Mouse (Mus musculus) right cerebral cortex, adult 2 months (tissue): ENCODE measurements around the gene Uhrf1bp1.
A peak's percentile ranks its signal among the peaks of the same experiment; 100 is the strongest.

Source experiments
- DNase-seq, 2 experiments: peaks; one replicate each; pipeline ENCODE4 v3.0.0; 2021 to 2022; ENCODE audit warnings: low spot score in 2 of 2

Uhrf1bp1 gene

DNA sequence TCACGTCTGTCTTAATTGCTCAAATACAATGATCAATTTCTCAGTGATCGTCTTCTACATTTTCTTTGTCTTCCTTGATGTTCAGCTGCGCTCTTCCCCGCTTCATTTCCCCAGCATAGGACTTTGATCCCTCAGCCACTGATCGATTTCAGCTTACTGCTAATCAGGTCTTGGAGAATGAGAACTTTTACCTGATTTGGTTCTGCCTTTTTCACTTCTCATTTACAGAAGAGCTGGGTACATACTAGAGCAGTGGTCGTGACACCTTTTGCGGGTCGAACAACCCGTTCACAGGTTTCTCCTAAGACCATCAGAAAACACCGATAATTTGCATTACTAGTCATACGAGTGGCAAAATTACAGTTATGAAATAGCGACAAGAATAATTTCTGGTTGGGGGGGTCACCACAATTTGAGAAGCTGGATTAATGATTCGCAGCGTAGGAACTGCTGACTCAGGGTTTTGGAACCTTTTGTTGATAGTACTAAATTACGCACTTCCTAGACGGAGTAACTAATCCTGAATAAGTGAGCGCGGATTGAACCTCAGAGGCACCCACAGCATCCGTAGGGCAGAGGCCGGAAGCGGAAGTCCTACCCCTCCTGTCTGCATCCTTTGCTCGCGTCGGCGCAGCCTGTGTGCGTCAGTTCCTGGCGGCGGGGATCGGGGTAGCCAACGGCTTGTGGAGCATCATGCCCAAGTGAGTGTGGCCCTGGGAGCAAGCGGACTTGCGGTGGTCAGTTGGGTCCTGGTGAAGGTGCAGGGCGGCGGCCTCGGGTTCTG, 16.6 kb upstream of the Uhrf1bp1 start:
- DNase-seq: peak; percentile 98

DNA sequence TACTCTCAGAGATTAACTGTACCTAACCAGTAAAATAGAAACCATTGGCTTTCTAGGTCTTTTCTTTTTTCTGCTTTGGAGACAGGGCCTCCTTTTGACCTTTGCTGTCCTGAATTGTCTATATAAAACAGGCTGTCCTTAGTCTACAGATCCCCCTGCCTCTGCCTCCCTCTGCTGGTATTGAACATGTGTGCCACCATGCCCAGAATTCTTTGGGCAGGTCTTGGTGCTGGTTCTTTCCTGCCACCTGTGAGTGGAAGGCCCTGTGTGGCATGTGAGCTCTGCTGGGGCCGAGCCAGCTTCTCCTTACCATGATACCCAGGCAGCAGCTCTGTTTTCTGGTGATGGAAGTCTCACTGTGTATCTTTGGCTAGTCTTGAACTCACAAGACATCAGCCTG, 7.9 kb upstream of the Uhrf1bp1 start:
- no peak for DNase-seq

DNA sequence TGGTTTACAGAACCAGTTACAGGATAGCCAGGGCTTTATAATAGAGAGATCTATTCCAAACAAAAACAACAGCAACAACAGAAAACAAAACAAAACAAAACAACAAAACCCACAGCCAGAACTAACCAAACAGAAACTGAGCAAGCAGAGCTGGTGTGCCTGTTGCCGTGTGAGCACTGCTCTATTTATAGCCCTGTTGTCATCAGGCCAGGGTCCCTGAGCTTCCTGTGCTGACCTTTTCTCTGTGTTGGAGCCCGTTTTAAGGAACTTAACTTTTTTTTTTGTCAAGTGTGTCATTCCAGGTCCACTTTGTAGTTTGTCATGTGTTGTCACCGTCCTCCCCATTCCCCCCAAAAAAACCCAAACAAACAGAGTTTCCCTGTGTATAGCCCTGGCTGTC, 5.2 kb upstream of the Uhrf1bp1 start:
- no peak for DNase-seq

DNA sequence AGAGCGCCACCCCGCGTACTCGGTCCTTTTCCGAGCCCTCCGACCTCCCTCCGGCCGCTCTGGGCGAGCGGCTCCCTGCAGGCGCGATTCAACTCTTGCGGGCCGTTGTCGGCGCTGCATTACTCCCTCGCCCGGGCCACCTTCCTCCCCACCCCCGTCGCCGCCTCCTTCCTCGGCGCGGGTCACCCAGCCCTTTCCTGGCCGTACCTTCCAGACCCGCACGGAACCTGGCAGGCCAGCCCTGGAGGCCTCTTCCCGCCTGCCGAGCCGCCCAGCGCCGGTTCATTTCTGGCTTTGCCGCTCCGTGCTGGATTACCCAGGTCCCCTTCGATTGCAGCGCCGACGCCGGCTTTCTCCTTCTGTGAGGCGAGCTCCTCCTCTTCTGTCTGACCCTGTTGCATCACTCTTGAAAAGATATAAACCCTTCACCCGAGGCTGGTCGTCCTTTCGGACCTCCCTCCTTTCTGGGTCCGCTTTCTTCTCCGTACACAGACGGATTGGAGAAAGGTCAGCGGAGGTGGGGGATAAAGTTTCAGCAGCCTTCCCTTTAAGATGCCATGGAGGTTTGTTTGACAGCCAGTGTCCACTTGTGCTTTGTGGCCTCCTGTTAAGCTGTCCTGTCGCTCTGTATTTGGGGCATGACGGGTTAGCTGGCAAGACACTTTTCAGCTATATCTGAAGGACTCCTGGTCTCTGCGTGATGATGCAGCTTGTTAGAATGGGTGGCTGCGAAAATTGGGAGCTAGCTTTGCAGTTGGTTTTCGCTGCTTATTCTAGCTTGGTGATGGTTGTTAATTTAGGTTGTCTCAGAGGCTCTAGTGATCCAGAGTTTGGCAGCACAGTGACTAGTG, 782 bp downstream of the Uhrf1bp1 start:
- peak; percentile 37 to 44 for DNase-seq

DNA sequence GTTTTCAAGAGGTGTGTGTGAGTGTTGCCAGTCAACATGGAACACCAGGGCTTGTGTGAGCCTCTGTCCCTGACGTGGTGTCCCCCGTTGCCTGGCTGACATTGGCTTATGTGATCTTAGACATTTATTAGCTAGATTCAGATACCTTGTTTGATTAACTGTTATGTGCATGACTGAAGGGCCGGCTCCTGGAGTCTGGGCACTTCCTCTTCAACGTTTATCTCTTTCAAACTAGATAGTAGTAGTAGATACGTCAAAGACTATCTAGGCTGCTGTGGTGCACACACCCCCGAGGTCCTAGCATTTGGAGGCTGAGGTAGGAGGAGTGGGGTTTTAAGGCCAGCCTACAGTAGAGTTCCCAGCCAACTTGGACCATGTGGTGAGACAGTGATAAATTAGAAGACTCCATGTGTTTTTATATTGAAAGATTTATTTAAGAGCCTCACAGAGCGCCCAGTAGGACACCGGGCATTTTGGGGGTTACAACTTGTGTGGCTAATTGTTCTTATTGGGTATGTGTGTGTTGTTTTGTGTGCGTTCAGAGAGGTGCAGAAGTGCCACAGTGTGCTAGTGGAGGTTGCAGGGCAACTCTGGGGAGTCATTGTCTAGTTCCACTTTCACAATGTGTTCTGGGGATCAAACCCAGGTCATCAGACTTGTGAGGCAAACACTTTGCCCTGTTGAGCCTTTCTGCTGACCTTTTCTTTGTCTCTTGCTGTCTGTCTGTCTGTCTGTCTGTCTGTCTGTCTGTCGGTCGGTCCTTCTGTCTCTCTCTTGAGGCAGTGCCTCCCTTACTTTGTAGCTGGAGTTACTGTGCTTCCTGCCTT, 1.6 kb downstream of the Uhrf1bp1 start:
- DNase-seq: no peak

DNA sequence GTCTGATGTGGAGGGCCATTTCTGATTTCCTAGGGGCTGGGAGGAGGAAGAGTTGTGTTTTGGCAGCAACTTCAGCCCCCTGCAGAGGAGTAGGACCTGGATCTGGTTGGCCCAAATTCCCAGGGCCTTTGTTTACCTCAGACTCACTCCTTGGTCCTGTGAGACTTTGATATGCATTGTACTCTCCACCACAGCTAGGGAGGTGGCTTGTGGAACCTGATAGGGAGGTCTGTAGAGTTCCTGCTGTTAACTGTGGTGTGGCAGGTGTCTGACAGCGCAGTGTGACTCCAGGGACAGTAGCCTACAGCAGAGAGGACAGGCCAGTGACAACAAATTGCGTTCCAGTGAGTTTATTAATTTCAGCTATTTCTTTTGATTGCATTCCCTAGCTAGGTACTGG, 2.9 kb downstream of the Uhrf1bp1 start:
- no peak for DNase-seq

DNA sequence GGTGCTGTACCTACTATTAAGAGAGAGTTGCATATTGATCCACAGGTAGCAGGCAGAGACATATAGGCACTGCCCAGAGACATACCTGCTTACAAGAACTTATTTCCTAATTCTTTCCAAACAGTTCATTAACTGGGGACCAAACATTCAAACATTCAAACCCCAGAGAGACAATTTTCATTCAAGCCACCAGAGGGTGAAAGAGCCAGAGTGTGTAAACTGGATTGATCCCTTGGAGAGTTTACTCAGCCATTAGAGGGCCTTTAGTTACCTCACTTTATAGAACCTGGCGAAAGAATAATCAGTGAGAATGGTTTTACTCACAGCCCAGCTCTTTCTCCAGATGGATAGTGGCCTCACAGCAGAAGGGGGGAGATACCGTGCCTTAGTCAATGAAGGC, 9.2 kb downstream of the Uhrf1bp1 start:
- no peak for DNase-seq

DNA sequence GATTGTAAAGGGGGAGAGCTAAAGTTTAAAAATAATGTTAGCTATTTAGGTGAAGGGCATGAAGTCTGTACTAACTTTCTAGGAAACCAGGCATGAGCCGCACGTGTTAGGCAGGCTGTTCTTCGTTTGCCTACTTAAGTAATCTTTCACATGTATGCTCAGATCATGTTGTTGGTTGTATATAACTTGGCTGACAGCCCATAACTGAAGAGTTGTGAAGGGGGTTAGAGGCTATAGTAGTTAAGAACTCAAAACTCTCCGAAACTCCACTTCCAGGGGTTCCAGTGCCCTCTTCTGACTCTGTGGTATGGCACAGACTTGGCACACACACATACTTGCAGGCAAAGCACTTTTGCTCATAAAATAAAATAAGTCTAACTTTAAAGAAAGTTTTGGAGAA, 10.5 kb downstream of the Uhrf1bp1 start:
- no peak for DNase-seq

DNA sequence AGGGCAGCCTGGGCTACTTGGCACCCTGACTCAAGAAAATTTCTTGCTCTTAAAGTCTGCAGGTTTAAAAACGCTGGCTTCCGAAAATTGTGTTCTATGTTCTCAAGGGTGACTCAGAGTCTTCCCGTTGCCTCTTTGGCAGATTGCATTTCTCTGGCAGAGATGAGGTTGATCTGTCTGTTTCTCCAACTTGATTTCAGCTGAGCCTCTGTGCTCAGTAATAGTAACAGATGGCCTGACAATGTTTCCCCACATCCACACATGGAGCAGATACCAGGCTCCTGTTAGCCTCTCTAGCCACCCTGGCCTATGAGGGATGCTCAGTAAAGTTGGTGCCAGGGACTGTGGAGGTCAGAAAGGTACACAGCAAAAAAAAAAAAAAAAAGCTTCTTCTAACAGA, 15.6 kb downstream of the Uhrf1bp1 start:
- peak; percentile 33 to 42 for DNase-seq

DNA sequence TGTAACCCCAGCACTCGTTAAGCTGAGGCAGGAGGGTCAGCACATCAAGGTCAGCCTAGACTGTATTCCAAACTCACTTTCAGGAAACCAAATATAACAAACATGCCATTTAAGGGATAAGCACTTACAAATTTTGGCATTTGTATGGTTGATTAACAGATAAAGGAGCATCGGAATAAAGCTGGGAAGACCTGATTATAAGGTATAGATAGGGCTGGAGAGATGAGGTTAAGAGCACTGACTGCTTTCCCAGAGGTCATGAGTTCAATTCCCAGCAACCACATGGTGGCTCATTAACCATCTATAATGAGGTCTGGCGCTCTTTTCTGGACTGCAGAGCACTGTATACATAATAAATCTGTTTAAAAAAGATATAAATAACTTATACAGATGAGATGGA, 17.3 kb downstream of the Uhrf1bp1 start:
- no peak for DNase-seq

DNA sequence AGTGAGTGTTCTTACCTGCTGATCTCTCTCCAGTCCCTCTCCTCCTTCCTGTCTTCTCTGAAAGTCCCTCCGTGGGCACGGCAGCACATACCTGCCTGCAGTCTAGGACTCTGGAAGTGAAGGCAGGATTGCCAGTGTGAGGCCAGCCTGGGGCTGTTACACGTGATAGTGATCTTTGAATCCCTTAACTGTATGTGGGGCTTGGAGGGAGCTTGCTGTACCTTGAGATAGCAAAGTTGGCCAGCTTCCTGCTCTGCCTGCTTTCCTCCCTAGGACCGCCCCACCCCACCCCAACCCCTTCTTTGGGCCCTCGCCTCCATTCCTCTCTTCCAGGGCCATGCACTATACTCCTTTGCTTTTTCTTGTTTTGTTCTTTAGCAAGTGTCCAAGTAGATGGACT, 18.3 kb downstream of the Uhrf1bp1 start:
- DNase-seq: no peak

DNA sequence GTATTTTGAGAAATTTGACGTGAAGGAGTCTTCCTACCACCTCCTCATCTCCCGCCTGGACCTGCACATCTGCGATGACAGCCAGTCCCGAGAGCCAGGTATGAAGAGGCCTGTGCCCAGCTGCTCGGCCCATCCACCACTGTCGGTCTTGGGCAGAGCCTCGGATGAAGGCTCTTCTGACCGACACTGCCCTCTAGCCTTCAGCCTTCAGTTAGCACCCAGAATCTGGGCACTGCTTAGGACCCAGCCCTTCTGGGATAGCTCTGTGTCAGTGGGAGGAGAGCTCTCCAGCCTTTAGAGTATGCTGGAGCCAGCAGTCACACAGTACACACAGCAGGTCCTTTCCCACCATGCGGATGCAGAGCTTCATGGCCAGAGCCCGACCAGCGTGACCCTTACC, 25.3 kb downstream of the Uhrf1bp1 start:
- no peak for DNase-seq

DNA sequence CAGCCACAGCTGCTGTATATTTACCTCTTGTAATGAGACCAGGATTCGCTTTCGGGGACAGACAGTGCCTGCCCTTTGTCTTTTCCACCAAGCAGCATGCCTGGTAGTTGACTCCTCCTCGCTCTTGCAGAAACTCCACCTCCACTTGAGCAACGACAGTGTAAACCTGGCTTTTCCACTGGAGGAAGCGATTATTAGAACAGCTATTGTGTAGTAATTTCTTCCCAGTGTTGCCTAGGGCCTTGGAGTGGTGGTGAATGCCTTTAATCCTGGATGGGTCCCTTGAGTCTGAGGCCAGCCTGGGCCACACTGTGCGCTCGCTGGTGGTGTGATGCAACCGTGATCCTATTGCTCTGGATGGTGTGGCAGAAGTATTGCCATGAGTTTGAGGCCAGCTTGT, 26.9 kb downstream of the Uhrf1bp1 start:
- no peak for DNase-seq

DNA sequence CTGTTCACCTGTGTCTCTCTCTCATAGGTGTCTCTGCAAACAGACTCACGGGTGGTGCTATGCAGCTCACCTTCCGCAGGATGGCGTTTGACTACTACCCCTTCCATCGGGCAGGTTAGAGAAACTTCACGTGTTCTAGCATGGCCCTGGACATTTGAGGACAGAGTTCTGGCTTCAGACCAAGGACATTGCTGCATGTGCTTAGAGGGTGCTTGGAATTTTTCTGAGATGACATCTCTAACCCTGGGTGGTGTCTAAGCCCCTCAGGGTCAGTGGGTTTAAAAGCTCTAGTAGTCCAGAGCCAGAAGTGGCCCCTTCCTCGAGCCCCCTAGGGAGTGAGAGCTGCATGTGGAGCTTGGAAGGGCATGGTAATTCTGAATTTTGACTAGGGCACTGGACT, 27.8 kb downstream of the Uhrf1bp1 start:
- no peak for DNase-seq

DNA sequence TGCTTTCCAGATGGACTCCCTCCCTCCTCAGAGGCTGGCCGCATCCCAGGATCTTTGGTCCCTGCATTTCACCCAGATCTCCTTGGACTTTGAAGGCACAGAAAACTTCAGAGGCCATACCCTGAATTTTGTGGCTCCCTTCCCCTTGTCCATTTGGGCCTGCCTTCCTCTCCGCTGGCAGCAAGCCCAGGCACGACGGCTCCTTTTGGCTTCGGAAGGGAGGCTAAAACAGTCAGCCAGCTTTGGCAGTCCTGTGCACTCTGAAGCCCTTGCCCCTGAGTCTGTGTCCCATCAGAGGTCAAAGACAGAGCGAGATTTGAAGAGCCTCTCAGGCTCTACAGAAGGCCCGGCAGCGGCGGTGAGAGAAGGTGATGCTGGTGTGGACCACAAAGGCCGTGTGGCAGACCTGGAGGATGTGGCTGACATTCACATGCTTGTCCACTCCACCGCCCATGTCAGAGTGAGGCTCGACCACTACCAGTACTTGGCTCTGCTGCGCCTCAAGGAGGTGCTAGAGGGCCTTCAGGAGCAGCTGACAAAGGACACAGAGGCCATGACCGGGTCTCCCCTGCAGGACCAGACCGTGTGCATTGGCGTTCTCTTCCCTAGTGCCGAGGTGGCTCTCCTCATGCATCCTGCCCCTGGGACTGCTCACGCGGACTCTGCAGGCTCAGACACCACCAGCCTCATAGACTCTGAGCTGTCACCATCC, 30.4 kb downstream of the Uhrf1bp1 start:
- DNase-seq: no peak

DNA sequence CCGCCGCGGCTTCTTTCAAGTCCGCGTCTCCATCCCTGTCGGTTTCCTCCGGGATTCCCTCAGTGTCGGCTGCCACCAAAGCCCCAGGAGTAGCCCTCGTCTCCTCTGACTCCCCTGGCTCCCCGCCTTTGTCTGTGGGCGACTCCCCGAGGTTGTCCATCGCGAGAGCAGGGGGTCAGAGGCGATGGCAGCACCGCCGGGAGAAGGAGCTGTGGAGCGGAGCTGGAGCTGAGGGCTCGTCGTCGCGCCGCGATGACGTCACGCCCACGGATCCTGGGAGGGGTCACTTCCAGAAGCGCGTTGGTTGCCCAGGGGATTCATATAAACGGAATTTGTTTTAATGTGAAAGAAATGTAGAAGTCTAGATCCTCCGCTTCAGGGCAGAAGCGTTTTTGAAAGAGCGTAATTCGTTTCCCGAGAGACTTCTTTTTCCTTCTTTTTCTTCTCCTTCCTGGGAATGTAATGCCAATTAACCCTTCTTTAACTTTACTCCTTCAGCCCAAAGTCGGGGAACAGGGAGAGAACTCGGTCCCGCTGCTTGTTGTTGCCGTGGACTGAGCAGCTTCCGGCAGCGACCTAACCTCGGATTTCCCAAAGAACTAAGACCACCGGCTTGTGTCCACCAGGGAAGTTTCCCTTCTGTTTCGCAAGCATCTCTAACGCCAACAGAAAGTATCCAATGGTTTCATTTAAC, 51.4 kb downstream of the Uhrf1bp1 start:
- peak; percentile 97 to 98 for DNase-seq

DNA sequence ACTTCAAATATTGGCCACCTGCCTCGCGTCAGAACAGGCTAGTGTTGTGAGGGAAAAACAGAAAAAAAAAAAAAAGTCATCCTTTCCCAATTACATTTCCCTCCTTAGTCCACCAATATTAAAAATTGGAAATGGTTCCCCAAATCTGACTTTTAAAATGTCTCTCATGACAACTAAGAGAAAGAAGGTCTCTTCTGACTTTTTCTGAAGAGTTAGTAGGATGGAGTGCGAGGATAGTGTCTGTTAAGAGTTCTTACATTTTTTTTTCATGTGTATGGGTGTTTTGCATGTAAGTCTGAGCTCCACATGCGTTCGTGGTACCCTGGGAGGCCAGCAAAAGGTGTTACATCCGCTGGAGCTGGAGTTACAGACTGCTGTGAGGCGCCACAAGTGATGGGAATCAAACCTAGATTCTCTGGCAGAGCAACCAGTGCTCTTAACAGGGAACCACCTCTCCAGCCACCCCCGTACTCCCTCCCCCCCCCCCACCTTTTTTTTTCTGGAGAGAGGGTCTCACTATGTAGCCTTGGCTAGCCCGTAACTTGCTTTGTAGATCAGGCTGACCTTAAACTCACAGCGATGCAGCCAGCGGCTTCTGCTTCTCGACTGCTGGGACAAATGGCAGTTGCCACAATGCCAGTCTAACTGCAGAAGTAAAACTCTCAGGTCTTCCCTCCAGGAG, 52.1 kb downstream of the Uhrf1bp1 start:
- no peak for DNase-seq

DNA sequence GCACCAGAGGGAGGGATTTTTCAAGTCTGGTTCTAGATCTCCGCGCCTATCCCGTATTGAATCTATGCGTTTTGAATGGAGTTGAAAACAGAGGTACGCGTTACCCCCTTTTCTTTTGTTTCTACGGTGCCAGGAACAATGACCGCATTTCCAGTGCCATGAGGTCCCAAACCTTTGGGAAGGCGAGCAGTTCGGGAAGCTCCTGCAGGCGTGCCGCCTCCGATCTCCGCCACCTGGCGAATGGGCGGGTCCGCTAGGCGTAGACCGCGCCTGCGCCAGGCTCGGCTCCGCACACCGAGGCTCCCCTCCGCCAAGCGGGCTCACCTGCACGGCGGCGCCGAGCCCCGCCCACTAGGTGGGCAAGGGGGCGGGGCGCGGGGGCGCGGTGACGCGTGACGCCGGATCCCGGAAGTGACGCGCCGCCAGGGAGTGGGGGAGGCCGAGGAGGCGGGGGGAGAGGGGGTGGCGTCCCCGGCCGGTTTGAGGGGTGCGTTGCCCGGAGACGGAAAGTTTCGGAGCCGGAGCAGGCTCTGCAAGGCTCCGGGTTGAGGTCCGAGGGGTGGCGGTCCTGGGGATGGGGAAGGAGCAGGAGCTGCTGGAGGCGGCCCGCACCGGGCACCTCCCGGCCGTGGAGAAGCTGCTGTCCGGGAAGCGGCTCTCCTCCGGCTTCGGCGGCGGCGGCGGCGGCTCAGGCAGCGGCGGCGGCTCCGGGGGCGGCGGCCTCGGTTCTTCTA, 52.8 kb downstream of the Uhrf1bp1 start, which contains the start of gene Anks1:
Gene Anks1 (plus strand): TSS at position 419 of the 734 bp plus-strand sequence.
- DNase-seq: peak; percentile 71 to 72
